Mouse (Mus musculus) liver, postnatal 0 days (tissue): Measurements from ENCODE around the gene Apol11b.
"Not testable (repeated sequence)": the region's sequence is repeated elsewhere in the genome, so short reads cannot be mapped to it uniquely, and the experiment has no call there.

ENCODE experiments used
- CTCF ChIP-seq: sonication (generic); IDR thresholded peaks from 2 replicates; pipeline ENCODE4 v1.5.1; 2016; ENCODE audit warnings: antibody characterized with exemption, low read depth
- EP300 ChIP-seq: IDR thresholded peaks from 2 replicates; pipeline ENCODE4 v1.6.1; 2016; ENCODE audit warnings: antibody characterized with exemption, low read depth, mild to moderate bottlenecking

GRCm38 (mm10) chr15:77683944-77684343 lies 40.9 kb upstream of the Apol11b start:
- peak; percentile 65 for TF ChIP-seq CTCF
- TF ChIP-seq EP300, result not testable (repeated sequence)
